Mouse (Mus musculus): ENCODE measurements at regions not wholly inside any gene's neighbourhood (a gene's known extent, or its start where the extent isn't known, plus 50 kb on each side); places are given as distances from the start of the nearest gene placed in this dataset.

DNA sequence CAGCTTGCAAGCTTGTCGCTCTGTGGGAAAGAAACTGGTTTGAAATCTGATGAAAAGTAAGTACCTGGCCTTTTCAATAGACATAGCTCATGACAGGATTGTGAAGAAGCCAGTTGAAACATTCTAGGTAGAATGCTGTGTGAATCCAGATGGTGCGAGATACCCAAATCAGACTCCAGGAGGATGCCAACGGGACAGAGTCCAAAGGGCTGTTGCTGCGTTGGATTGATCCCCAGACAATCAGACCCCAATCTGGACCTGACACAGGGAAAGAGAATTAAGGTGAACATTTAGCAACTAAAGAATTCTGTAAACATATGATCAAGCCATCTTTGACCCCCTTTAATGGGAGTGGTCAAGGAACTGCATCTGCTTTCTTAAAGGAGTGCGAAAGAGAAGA is 296.6 kb upstream of the Gm15217 start:
- DNase-seq (ENCODE audit: low read depth, low spot score), result no peak

DNA sequence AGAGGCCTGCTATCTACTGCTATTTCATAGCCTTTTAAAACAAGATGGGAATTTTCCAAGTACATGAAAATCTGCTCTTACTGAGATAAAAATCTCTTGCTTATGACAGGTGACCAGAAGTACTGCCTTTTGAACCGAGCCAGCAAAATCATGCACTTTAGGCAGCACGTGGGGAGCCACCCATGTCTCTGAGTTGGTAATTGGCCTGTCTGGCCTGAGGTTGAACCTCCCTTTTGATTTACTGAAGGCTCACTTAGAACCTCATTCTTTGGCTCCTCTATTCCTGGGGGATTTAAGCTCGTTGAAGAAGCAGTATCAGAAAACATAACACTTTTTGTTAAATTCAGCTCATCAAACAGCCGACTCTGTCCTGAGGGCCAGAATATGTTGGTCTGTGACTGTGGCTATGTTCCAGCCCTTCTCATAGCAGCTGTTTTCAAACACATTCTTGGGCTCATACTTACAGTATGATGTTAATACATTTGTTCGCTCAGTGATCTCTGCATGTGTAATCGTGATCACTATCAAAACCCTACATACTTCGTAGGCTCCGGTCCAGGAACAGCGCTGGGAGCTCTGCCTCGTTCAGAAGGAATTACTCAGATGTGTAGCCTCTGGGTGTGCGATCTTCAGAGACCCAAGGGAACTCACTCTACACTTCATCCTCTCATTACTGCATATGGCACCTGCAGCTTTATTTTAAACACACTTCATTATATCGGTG is 290.1 kb upstream of the Gm15217 start:
- DNase-seq (ENCODE audit: low read depth, low spot score), result no peak

DNA sequence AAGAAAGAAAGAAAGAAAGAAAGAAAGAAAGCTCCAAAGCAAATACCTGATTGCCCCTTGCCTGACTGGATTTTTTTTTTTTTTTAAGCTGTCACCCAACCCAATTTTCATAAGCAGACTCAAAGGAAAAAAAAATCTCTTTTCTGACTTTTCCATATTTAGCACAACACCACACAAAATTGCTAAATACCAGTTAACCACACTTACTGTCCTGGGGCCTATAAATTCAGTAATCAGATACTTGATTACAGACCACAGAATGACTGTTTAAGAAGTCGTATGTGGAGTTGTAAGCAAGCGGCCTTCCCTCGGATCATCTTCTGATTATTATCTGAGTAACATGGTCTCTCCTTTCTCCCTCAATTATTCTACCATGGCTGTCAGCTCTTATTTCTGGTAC is 263.3 kb upstream of the Gm15217 start:
- DNase-seq (ENCODE audit: low read depth, low spot score), result no peak

DNA sequence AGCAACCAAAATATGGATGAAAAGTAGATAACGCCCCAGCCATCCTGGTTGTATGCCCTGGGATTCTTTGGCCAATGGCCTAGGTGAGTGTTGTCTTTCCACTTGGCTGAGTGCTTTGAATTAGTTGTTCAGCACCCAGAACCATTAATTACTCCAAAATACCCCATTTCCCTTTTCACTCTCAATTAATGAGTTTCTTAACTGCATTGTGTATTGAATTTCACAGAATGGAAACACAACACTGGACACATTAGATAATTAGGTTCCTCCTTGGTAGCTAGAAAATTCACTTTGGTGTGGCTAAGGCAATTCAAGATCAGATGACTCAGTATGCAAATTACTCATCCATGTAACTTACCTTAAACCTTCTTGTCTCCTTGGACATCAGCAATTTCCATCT is 252.7 kb upstream of the Gm15217 start:
- DNase-seq (ENCODE audit: low read depth, low spot score), result no peak

DNA sequence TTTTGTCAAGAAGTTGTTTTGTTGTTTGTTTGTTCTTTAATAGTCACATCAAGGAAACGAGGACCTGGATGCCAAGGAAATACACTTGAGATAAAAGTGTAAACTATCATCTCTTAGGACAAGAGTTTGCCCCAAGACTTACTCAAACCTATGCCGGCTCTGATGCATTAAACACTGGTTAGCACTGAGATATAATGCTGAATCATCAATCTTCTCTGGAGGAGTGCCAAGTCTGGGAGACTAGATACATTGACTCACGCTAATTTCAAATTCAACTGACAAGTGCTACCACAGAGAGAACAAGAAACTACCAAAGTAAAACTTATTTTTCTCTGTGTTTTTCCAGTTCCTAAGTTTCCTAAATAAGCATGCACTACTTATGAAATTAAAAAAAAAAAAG is 249.5 kb upstream of the Gm15217 start:
- DNase-seq (ENCODE audit: low read depth, low spot score), result no peak

DNA sequence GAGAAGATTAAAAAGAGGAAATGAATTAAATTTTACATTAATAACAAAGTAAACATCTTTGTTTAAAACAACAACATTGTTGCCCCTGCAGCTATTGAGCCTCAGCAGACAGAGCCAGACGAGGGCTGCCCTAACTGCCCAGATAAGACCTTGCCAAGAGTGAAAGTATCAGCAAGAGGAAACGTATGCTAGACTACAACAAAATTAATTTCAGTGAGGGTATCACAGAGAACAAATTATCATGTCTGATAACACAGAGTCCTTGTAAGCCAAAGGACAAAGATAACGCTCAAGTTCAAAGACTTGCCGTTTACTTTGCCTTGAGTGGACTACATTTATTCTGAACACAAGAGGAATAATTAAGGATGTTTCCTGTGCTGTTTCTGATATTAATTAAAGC is 235.0 kb upstream of the Gm15217 start:
- no peak for DNase-seq (ENCODE audit: low read depth, low spot score)

DNA sequence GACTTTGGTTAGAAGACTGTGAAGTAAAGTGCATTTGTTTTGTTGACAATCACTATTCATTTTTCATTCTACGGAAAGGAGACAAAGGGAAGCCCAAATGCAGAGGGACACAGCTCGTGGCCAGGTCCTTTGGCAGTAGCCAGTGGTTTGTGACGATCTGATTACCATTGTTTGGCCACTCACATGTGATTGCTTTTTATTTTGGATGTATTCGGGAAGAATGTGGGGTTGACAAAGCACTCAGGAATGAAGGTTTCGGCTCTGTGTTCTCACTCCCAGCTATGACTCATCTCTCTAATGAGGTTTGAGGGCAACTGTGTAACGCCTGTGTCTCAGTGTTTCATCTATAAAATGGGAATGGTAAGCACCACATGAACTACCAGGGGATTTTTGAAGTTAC is 234.5 kb upstream of the Gm15217 start:
- peak; percentile 8 for DNase-seq (ENCODE audit: low read depth, low spot score)

DNA sequence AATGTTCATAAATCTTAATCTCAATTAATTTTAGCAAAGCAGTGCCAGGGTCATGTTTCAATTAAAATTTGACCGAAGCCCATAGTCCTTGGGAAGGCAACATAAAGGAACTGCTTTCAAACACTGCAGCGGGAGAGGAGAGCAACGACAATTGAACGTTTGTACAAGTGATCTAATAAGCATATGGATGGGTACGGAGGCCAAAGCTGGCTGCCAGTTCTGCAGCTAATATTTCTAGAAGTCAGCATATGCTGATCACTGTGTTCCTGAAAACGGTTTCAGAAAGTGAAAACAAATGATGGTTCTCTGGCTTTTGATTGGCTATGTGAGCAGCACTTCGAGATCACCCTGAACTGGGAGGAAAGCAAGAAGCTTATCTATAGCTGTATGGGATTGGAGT is 233.6 kb upstream of the Gm15217 start:
- DNase-seq (ENCODE audit: low read depth, low spot score), result peak; percentile 32

DNA sequence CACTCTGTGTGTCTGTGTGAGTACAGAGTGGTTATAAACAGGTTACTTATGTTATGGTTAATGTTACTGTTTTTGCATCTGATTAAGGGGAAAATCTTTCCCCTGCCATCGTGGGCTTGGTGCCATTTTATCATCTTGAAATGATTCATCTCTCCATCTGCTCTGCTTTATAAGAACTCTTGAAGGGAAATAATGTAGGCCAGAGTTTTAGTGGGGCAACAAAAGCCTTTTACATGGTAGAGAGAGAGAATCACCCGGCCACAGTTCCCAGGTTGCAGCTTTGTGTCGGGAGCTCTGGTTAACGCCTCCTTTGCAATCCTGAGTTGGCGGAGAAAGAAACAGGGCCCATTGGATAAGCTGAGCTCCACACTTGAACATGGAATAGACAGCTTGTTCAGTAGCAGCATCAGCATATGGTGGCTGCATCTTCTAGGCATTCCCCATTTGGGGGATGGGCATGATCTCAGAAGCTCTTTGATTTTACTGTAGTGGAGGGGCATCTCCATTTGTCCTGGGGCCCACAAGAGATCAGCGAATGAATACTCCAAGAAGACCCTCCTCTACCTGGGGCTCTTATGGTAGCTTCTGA is 230.0 kb upstream of the Gm15217 start:
- DNase-seq (ENCODE audit: low read depth, low spot score), result peak; percentile 72

DNA sequence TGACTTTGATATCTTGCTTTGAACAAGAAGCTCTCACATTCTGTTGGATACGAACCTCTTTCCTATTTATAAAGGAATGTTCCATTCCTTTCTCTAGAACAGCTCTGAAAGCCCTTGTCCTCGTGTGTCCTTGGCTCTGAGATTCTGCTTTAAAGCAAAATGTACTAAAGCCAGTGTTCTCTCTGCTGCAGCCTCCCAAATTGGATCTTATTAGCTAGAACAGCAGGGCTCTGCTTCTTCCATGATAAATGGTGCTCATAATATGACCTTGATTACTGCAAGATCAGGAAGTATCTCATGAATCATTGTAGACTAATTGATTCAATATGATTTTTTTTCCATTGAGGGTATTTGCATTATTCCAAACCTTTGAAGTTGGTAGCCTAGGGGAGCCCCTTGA is 220.5 kb upstream of the Gm15217 start:
- DNase-seq (ENCODE audit: low read depth, low spot score), result peak; percentile 46

DNA sequence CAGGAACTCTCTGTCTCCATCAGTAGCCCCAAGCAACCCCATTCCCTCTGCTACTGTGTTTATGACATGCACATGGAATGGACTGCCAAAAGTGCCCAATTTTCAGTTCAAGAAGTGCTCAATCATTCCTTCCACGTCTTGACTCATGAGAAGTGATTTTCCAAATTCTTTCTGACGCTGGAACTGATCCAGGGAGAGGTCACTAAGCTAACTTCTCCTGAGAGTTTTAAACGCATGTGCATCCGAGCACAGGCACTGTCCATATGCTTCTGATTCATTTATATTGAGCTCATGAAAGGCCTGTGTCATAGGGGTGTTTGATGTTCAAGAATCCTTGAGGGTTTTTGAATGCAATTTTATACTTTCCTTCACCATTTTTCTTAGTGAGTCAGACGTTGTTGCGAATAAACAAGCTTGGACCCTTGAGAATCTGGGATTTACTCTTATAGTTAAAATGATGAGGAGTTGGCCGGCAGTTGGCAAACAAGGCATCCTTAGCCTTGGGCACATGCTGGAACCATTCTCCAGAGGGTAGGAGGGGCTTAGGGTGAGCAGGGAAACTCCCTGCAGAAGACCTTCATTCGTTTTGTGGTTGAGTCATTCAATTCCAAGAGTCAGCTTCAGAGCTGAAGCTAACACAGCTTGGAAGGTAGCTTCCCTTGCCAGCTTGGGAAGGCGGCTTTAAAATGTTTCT is 206.9 kb upstream of the Gm15217 start:
- peak; percentile 45 for DNase-seq (ENCODE audit: low read depth, low spot score)

DNA sequence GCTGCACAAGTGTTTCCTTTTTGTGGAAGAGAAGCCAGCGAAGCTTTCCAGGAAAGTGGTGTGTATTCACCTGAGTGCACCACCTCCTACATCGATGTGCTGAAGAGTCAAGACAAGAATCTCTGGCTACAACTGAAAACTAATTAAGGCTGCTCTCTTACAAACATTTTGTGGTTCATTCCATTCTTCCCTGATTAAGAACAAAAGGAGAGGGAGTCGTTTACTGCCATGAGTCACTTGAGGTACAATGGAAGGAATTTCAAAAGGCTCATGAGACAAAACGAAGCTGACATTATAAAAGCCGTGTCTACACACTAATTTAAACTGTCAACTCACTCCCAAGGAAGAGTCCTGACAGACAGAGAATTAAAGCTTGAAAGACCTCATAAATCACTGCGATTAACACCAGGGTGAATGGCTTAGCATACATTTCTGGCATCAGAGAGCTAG is 206.3 kb upstream of the Gm15217 start:
- no peak for DNase-seq (ENCODE audit: low read depth, low spot score)

DNA sequence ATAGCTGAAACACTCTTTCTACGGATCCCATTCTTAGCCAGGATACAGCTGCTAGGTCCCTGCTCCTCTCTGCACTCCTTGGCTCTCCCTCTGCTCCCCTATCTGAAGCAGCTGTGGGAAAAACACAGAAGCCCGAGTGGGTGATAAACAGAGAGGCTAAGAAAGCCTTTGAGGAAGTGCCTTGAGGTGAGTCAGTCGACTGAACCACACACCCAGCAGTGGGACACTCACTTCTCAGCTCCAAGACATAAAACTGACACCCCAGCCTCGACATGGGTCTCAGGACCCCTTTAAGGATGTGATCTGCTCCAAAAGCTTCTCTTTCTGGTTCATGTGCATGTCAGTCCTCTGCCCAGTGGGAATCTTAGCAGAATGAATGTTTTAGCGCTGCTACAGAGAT is 204.8 kb upstream of the Gm15217 start:
- DNase-seq (ENCODE audit: low read depth, low spot score), result no peak

DNA sequence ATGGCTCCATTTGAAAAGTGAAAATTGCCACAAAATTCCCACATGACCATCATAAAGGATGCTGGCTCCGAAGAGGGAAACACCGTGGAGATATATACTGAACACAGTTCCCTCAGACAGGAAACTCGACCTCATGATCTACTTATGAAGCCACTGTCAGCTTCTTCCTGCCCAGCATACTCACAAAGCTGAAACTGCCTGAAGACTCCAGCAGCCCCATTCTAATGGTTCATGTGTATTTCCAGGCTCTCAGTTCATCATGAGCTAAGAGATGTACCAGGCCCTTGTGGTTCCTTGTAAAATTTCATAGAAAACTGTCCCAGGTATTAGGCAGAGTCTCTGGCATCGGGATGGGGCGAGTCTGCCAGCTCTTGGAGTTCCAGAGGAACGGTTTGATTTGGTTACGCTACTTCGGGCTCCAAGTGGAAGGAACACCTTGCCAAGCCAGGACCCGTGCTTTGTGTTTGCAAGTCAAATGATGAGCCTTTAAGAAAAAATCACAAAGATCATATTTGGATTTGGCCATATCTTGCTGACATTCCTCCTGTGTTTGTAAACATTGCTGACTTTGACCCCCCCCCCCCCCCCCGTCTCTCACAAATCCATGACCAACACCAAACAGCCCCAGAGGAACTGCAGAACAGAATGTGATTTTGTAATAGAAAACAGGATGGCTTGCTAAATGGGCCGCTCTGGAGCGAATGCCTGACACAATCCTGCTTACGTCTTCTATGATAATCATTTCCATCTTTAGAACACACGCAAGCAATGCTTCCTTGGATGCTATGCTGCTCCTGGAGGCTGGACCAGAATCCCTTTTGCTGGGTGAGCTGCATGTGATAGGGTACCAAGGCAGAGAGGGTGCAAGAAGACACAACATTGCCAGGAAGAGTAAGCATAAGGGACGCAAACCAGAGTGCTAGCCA is 203.7 kb upstream of the Gm15217 start:
- DNase-seq (ENCODE audit: low read depth, low spot score), result peak; percentile 12

DNA sequence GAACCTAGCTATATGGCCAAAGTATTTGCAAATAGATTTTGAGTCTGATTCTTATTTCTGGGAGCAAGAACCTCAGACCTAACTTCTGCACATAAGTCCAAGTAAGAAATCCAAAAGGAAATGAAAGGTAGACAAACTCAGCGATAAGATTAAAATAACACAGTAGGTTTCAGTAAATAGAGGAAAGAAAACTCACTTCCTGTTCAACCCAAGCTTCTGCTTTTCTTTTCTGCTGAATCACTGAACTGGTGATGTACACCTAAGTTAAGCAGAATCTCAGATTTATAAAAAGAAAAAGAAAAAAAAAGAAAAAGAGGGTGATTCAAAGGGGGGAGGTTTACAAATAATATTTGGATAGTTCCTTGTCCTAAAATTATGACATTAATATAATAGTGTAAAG is 200.2 kb upstream of the Gm15217 start:
- no peak for DNase-seq (ENCODE audit: low read depth, low spot score)

DNA sequence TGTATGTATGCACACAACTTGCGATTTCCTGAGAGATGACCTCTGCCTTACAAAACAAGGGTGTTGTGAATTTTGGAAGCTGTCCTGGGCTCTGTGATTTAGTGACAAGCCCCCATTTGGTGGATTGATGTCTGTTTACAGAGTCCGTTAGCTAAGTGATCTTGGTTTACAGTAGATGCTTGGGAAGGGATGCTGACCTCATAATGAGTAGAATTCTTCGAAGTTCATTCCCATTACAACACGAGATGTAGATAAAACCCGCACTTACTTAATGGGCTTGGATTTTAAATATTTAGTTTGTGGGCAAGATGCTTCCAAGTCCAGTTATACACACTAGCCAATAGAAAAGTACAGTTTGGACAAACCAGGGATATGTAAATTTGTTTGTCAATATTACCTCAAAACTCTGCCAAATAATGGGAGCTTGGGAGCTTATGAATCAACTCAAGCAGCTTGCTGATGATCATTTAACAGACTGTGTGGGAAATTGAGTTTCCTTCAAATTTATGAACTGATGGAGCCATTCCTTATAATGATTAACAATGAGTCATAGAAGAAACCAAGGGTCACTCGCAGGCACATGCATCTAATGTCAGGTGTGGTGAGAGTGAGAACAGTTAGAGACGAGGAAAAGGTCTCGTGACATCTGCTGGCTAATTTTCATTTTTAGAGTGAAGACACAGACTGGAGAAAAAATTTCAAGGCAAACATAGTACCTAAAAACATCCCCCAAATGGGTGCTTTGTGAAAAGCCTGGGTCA is 187.4 kb upstream of the Gm15217 start:
- DNase-seq (ENCODE audit: low read depth, low spot score), result no peak

DNA sequence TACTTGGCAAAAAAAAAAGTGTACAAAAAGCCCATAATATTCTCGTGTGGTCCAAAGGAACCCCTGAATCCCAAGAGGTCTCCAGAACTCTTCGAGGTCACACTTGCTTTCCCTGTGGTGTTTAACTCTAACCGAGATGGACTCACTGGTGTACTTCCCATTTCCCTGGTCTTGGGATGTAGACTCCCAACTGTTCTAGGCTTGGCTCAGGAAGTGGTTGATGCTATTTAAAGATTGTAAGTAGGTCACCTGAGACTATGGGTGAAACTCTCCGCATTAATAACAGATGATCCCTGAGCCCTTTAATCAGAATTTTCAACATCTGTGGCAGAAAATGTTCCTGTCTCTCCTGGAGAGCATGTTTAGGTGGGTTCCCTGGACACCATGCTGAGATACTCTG is 185.6 kb upstream of the Gm15217 start:
- no peak for DNase-seq (ENCODE audit: low read depth, low spot score)

DNA sequence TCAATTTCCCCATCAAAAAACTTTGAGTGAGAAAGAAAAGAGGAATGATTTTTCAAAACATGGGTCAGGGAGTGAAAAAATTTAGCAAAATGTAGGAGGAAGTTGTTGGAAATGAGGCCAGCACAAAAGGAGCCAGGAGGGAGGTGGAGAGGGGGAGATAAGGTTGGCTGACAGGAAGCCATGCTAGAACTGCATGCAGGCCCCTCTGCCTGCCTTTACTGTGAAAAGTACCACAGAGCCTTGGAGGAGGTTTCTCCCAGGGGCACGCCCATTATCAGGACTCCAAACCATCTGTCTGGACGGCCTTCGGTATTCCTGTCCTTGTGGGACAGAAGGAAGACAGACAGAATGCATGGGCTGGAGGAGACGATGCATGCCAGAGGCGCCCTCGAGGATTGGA is 183.3 kb upstream of the Gm15217 start:
- DNase-seq (ENCODE audit: low read depth, low spot score), result no peak

DNA sequence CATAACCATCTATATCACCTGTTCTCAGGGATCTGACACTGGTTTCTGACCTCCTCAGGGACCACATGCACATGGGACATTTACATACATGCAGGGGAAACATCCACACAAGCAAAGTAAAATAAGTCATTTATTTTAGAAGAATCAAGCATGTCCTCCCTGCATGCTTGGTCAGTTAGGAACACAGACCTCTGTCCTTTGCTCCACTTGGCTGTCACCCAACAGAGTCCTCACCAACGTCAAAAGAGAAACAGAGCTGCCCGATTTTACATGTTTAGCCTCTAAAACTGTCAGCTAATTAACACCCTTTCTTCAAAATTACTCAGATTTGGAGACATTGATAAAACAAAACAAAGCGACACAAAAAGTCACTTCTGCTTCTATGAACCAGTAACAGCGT is 176.4 kb upstream of the Gm15217 start:
- no peak for DNase-seq (ENCODE audit: low read depth, low spot score)

DNA sequence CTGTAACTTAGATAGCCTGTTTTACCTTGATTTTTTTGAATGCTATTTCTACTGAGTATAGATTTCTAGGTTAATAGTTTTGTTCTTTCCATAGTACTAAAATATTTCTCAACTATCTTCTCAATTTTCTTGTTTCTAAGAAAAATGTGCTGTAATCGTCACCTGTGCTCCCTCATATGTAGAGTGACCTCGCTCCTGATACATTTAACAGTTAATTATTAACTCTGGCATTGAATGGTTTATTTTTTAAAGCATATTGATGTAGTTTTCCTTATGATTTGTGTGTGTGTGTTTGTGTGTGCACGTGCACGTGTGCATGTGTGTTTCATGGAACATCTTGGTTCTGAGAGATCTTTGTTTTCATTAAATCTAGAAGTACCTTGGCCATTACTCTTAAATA is 158.7 kb upstream of the Gm15217 start:
- no peak for DNase-seq (ENCODE audit: low read depth, low spot score)
